Mouse (Mus musculus) olfactory bulb, adult 2 months (tissue): ENCODE measurements around the gene Kif13a.

ENCODE experiments used
- CTCF ChIP-seq: fragments of 200-500 bp; IDR thresholded peaks from 2 replicates; pipeline ENCODE4 v1.5.1; 2012; ENCODE audit warnings: low read depth, mild to moderate bottlenecking, low read length, moderate library complexity; ENCODE audit not compliant: insufficient read depth
- POLR2A ChIP-seq: fragments of 200-500 bp; IDR thresholded peaks from 2 replicates; pipeline ENCODE4 v1.6.1; 2012; ENCODE audit warnings: mild to moderate bottlenecking, low read depth, low read length, moderate library complexity; ENCODE audit not compliant: insufficient read depth

DNA sequence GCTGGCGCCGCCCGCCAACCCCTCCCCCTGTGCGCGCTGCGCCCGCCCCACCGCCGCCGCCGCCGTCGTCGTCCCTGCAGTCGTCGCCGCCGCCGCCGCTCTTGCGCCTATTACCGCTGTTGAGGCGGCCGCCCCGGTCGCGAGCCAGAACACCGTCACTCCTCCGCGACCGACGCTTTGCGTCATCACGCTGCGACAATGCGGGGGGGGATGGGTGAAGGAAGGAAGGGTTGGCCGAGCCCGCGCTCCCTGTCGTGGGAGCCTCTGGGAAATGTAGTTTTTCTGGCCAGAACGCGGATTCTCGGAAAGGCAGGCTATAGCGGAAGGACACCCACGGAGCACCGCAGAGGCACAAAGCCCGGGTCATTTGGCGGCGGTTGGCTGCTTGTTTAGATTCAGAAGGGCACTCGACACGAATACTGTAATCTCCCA lies 201.8 kb downstream of the Kif13a start, which contains the start of gene Nup153:
- TF ChIP-seq CTCF = no peak
- TF ChIP-seq POLR2A = peak; percentile 88
